Mouse (Mus musculus): ENCODE measurements at regions not wholly inside any gene's neighbourhood (a gene's known extent, or its start where the extent isn't known, plus 50 kb on each side); places are given as distances from the start of the nearest gene placed in this dataset.

DNA sequence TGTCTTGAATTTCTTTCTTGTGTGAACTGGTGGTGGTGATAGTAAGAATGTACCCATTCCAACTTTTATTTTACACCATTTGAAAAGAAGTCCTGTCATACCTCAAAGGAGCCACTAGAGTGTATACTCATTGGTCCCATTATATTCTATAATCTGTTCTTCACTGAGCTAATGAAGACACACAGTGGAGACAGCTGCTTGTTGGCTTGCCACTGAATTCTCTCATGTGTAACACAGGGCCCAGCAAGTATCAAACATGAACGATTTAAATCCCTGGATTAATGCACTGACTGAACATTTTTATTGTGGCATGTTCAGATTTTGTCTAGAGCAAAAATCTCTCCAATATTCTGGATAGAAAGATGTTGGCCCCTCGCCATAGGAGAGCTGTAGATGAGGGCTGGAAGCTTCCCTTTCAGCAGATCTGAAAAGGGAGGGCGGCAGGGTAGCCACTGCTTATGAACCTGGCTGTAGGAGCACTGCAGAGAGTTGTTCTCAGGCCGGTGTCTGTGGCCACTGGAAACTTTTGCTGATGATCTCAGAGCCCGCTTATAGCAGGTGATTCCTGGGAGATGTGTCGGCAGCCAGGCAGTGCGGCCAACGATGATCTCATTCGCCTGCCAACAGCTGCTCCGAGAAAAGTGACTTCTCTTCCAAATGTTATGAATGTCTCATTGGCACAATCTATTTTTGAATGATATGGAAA lies 128.0 kb upstream of the Tet2 start:
- TF ChIP-seq CTCF (conservative IDR thresholded peaks at IDR 0.05; ENCODE audit: low read length) (0 out of 2 replicates have a peak, but pooled peaks have one; percentile 9), NANOG (IDR thresholded peaks at IDR 0.05; ENCODE audit: borderline replicate concordance, low read length) (no peak), POU5F1 (IDR thresholded peaks at IDR 0.05; ENCODE audit: borderline replicate concordance, low read length) (no peak)

Data from E14TG2a.4 (cell line).